Mouse (Mus musculus): ENCODE results near the gene Alkbh1. TPM values are rescaled to one million over a fixed set of nuclear protein-coding genes. Genes with fewer than 3 reads are reported as not detected.
A peak's percentile ranks its signal among the peaks of the same experiment; 100 is the strongest.

Gene Alkbh1
- polyA plus RNA-seq, 1 experiment from 2014 or later: 71.7 TPM

DNA sequence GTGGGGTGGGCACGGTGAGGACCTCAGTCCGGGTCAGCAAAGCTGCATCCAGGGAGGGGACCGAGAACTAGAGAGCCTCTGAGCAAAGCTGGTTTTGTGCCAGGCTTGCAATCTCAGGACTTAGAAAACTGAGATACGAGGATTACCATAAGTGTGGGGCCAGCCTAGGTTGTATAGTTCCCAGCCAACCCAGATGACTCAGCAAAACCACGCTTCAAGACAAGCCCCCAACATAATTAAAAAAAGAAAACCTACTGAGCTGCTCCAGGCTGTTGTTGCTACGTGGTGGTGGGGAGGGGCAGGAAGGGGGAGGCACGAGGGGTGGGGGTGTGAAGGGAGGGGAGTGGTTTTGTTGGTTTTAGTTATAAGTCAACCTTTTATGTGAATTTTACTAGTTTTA lies 32.8 kb downstream of the Alkbh1 start:
- H3K9me3 ChIP-seq: no peaks in the 10 kb centered on the region
- H3K36me3 ChIP-seq (replicated peaks): no peaks in the 10 kb centered on the region
- no peak overlapping the region for H3K4me3 ChIP-seq
- 56% methylated on average over 7 of the region's 7 CpGs for WGBS
- peaks cover 15% of the 10 kb centered on the region for H3K4me1 ChIP-seq
- no peak for DNase-seq (ENCODE audit: extremely low spot score, low spot score)
- no peaks in the 10 kb centered on the region for H3K27me3 ChIP-seq (ENCODE audit: poor library complexity, severe bottlenecking)
- no peak overlapping the region for H3K27ac ChIP-seq

DNA sequence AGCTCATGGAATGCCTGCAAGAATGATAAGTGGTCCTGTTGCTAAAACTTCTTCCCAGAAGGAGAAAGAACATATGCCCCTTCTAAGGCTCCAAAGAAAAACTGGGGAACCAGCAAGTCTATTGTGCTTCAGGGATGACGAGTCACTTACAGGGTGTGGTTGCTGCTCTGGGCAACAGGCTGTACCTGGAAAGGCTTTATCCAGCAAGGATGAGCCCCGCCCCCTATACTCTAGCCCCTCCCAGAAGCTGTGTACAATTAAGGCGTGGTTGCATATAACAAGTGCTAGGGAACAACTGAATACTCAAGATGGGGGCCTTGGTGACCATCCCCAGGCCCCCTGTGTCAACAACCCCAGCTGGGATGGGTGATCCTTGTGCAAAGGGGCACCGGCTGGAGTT lies 34.7 kb downstream of the Alkbh1 start:
- no peak for DNase-seq (ENCODE audit: extremely low spot score, low spot score)
- Histone ChIP-seq H3K4me3 (no peak overlapping the region), H3K4me1 (peaks cover 15% of the 10 kb centered on the region), H3K9me3 (no peaks in the 10 kb centered on the region), H3K27me3 (ENCODE audit: poor library complexity, severe bottlenecking) (no peaks in the 10 kb centered on the region), H3K36me3 (replicated peaks) (no peaks in the 10 kb centered on the region), H3K27ac (no peak overlapping the region)
- WGBS: 90% methylated on average over 4 of the region's 4 CpGs

DNA sequence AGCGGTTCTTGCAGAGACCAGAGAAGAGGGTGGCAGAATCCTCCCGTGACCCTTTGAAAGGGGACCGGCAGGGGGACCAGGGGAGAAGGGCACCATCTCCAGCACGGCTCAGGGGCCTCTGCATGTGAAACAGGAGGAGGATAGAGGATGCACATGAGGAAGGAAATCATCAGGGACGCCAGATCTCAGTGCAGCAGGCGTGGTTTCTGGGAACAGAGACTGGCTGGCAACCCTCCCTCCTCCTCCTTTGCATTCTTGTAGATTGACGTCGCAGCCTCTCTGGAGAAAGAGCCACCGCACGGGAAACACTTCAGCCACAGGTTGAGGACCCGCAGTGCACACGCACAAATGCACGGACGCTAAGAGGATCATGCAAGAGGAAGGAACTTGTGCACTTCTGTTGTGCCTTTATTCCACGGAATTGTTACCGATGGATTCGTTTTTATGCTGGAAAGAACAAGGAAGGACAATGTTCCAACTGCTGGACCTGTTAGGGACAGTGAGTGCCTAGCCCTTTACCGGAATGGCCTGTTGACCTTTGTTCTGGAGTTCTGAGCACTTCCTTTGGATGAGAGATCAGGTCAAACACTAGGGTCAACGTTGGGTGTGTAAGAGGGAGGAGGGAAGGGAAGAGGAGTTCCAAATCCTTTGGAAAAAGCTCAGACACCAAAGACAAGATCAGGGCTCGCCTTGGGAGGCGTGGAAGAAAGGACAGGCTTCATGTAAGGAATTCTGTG lies 35.8 kb downstream of the Alkbh1 start:
- peaks cover 15% of the 10 kb centered on the region for H3K4me1 ChIP-seq
- no peaks in the 10 kb centered on the region for H3K9me3 ChIP-seq
- DNase-seq (ENCODE audit: extremely low spot score, low spot score): peak; percentile 21
- H3K27me3 ChIP-seq (ENCODE audit: poor library complexity, severe bottlenecking): no peaks in the 10 kb centered on the region
- H3K4me3 ChIP-seq: 0 out of 2 replicates have a peak overlapping the region, but pooled peaks have one; percentile 9
- WGBS: 50% methylated on average over 21 of the region's 21 CpGs
- no peaks in the 10 kb centered on the region for H3K36me3 ChIP-seq (replicated peaks)
- H3K27ac ChIP-seq: peak overlapping the region; percentile 58

DNA sequence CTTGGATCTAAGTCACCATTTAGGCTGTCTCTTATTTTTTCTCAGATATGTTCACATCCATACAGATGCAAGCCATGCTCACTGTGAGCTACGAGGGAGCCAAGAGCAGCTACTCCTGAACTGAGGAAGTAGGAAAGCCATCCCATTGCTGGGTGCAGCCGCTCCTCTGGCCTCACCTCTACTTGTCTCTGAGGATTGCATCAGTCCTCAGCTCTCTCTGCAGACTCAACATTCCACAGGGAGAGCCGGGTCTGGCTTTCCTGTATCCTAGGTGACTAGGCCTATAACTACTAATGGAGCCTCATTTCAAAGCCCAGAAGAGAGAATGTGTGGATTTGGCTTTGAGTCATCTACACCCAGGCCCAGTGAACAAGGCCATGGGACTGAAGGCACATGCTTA lies 38.1 kb downstream of the Alkbh1 start:
- Histone ChIP-seq H3K27me3 (ENCODE audit: poor library complexity, severe bottlenecking) (no peaks in the 10 kb centered on the region), H3K9me3 (no peaks in the 10 kb centered on the region), H3K36me3 (replicated peaks) (no peaks in the 10 kb centered on the region), H3K27ac (no peak overlapping the region), H3K4me1 (peaks cover 10% of the 10 kb centered on the region), H3K4me3 (no peak overlapping the region)
- WGBS: 82% methylated on average over 3 of the region's 3 CpGs
- DNase-seq (ENCODE audit: extremely low spot score, low spot score): no peak

DNA sequence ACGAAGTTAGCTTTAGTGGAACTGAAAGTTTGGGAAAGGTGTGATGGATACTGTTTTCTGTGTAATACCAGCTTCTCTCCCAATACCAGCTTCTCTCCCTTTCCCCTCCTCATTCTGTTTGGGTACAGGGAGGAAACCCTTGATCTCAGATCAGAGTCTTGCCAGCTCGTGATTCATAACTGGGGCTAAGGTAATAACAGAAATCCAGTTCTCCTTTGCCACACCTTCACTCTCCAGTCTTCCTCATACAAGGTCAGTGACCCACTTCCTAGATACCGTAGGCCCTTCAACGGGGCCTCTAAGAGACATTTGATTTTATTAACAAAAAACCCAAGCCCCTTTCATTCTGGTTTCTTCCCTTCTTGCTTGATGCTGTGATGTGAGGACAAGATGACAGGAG lies 38.7 kb downstream of the Alkbh1 start:
- H3K27ac ChIP-seq: no peak overlapping the region
- no peaks in the 10 kb centered on the region for H3K9me3 ChIP-seq
- DNase-seq (ENCODE audit: extremely low spot score, low spot score): no peak
- H3K4me1 ChIP-seq: peaks cover 9% of the 10 kb centered on the region
- no peak overlapping the region for H3K4me3 ChIP-seq
- H3K27me3 ChIP-seq (ENCODE audit: poor library complexity, severe bottlenecking): no peaks in the 10 kb centered on the region
- WGBS: 87% methylated on average over 4 of the region's 4 CpGs
- H3K36me3 ChIP-seq (replicated peaks): no peaks in the 10 kb centered on the region

DNA sequence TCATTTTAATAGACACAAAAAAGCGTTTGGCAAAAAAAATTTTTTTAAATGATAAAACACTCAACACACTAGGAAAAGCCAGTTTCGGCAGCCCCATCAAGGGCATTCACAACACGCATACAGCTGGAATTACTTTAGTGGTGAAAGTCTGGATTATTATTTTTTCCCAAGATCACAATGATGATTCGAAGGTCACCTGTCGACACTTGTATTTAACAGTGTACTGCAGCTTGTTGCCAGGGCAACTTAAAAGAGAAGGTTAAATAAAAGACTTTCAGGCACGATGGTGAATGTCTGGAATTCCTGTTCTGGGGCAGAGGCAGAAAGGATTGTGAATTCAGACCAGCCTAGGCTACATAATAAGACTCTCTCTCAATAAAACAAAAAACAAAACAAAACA lies 41.9 kb downstream of the Alkbh1 start:
- H3K27ac ChIP-seq: no peak overlapping the region
- H3K27me3 ChIP-seq (ENCODE audit: poor library complexity, severe bottlenecking): no peaks in the 10 kb centered on the region
- WGBS: 75% methylated on average over 6 of the region's 6 CpGs
- H3K9me3 ChIP-seq: no peaks in the 10 kb centered on the region
- H3K36me3 ChIP-seq (replicated peaks): no peaks in the 10 kb centered on the region
- H3K4me1 ChIP-seq: no peaks in the 10 kb centered on the region; the same call in 1 of the 2 replicates
- H3K4me3 ChIP-seq: no peak overlapping the region
- no peak for DNase-seq (ENCODE audit: extremely low spot score, low spot score)

DNA sequence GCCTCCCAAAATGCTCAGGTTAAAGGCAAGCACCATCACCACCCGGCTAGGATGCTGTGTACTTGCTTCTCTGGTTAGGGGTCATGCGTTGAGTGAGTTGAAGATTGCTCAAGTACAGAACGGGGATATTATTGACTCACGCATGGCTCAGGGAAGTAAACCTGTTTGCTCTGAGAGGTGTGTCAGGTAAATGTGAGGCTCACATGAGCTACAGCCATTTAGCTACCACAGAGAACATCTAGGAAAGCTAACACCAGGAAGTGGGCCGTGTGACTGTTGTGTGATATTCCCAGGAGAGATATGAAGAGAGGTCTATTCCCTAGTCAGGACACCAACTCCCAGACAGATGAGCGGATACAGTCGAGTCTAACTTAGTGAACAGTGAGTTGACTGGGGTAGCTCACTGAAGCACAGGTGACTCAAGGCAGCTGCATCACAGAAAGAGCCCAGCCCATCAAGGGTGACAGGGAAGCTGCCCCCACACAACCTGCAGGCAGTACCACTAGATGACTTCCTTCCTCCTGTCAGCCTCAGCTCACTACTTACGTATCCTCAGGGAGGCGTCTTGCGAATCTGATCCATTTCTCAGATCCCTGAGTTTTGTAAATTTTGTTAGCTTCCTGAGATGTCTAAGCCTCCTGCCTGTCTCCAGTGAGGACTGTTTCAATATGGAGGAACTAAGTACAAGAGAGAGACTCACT lies 44.5 kb downstream of the Alkbh1 start:
- Histone ChIP-seq H3K4me3 (no peak overlapping the region), H3K4me1 (no peaks in the 10 kb centered on the region; the same call in 1 of the 2 replicates), H3K27me3 (ENCODE audit: poor library complexity, severe bottlenecking) (no peaks in the 10 kb centered on the region), H3K9me3 (no peaks in the 10 kb centered on the region), H3K27ac (no peak overlapping the region), H3K36me3 (replicated peaks) (no peaks in the 10 kb centered on the region)
- 92% methylated on average over 10 of the region's 10 CpGs for WGBS
- no peak for DNase-seq (ENCODE audit: extremely low spot score, low spot score)

DNA sequence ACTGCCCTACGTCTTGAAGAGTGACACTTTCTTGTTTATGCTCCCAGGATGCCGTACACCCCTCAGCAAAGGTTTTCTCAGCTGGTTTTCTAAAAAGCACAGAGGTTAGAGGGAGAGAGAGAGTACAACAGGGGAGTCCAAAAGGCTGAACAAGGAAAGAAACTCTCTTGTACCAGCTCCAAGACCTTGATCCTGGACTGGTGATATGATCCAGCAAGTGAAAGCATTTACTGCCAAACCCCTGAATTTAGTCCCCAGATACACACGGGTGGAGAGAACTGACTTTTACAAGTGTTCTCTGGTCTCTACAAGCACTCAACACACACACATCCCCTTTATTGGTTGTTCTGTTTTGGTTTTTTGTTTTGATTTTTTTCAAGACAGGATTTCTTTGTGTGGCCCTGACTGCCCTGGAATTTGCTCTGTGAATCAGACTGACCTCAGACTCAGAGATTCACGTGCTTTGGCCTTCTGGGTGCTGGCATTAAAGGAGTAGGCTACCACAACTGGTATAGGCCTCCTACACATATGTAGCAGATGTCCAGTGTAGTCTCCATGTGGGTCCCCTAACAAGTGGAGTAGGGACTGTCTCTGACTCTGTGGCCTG lies 45.9 kb downstream of the Alkbh1 start:
- no peak overlapping the region for H3K27ac ChIP-seq
- no peaks in the 10 kb centered on the region; the same call in 1 of the 2 replicates for H3K4me1 ChIP-seq
- no peak overlapping the region for H3K4me3 ChIP-seq
- H3K36me3 ChIP-seq (replicated peaks): no peaks in the 10 kb centered on the region
- no peak for DNase-seq (ENCODE audit: extremely low spot score, low spot score)
- no peaks in the 10 kb centered on the region for H3K9me3 ChIP-seq
- H3K27me3 ChIP-seq (ENCODE audit: poor library complexity, severe bottlenecking): no peaks in the 10 kb centered on the region
- WGBS: 79% methylated on average over 4 of the region's 4 CpGs

DNA sequence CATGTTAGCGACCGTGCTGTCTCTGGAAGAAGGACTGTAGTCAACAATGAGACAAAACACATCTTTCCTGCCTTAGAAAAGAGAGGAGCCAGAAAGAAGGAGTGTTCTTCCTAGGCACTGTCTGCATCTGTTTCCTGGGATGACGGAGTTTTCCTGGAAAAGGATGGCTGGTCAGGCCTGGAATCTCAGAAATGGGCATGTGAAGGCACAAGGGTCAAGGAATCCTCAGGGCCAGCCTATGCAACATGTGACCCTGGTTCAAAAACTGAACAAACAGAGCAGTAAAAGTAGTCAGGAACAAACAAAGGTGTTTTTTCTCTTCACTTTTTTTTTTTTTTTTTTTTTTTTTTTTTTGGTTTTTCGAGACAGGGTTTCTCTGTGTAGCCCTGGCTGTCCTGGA lies 46.7 kb downstream of the Alkbh1 start:
- 93% methylated on average over 4 of the region's 4 CpGs for WGBS
- no peak for DNase-seq (ENCODE audit: extremely low spot score, low spot score)
- Histone ChIP-seq H3K36me3 (replicated peaks) (no peaks in the 10 kb centered on the region), H3K27ac (no peak overlapping the region), H3K9me3 (no peaks in the 10 kb centered on the region), H3K27me3 (ENCODE audit: poor library complexity, severe bottlenecking) (no peaks in the 10 kb centered on the region), H3K4me3 (no peak overlapping the region), H3K4me1 (no peaks in the 10 kb centered on the region; the same call in 1 of the 2 replicates)

DNA sequence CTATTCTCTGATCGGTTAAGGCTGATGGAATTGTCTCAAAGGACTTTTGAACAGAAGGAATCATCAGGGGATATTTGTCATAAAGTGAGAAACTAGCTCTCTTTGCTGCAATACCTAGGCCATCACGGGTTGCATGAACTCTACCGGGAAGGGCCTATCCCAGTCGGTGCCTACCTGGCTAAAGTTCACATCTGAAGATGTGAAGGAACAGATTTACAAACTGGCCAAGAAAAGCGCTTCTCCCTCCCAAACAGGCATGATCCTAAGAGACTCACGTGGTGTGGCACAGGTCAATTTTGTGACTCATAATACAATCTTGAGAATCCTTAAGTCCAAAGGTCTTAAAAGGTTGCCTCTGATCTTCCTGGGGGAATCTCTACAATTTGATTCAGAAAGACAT lies 49.5 kb downstream of the Alkbh1 start:
- Histone ChIP-seq H3K9me3 (no peaks in the 10 kb centered on the region), H3K36me3 (replicated peaks) (no peaks in the 10 kb centered on the region), H3K4me3 (no peak overlapping the region), H3K27ac (no peak overlapping the region), H3K4me1 (no peaks in the 10 kb centered on the region), H3K27me3 (ENCODE audit: poor library complexity, severe bottlenecking) (no peaks in the 10 kb centered on the region)
- WGBS: 88% methylated on average over 6 of the region's 6 CpGs
- DNase-seq (ENCODE audit: extremely low spot score, low spot score): no peak

DNA sequence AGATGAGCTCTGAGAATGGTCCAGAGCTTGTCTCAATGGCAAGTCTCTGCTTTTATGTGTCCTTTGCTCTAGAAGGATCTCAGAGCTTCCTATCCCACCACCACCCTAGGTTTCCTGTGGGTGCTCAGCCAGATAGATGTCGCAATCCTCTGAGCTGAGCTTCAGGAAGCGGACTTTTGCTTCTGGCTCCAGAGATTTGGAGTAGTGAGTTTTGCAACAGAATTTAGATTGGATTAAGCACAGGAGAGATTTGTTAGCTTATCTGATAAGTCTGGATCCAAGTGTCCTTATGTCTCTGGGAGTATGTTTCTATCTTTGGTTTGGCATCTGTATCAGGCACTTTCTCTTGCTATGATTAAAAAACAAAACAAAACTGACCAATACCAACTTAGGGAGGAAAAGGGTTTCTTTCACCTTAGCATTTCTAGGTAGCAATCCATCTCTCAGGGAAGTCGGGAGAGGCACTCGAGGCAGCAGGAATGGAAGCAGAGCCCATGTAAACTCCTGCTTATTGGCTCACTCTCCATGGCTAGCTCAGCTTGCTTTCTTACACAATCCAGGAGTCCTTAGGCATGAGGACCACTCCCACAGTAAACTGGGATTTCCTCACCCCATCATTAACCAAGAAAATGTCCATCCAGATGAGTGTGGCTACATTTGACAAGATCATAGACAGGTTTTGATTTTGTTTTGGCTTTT lies 50.2 kb downstream of the Alkbh1 start:
- Histone ChIP-seq H3K9me3 (no peaks in the 10 kb centered on the region), H3K27ac (no peak overlapping the region), H3K36me3 (replicated peaks) (no peaks in the 10 kb centered on the region), H3K4me1 (peaks cover 5% of the 10 kb centered on the region), H3K4me3 (no peak overlapping the region), H3K27me3 (ENCODE audit: poor library complexity, severe bottlenecking) (no peaks in the 10 kb centered on the region)
- no peak for DNase-seq (ENCODE audit: extremely low spot score, low spot score)
- 86% methylated on average over 4 of the region's 4 CpGs for WGBS

DNA sequence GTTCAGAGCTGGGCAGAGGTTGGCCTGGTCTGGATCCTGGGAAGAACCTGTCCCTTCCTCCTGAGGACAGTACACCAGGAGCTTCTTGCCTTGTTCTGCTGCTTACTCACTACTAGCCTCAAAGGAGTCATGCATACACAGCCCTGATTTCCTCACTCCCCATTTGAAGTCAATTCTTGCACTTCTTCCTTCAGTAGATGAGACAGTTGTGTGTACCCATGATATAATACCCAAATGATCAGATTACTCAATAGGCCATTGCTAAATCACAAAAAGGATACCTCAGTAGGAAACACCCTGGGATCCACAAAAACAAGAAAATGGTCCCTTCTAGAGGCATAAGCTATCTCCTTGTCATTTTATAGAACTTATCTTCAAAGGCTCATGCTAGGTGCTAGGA lies 52.5 kb downstream of the Alkbh1 start:
- H3K4me3 ChIP-seq: no peak overlapping the region
- peaks cover 18% of the 10 kb centered on the region for H3K4me1 ChIP-seq
- no peaks in the 10 kb centered on the region for H3K9me3 ChIP-seq
- no peaks in the 10 kb centered on the region for H3K27me3 ChIP-seq (ENCODE audit: poor library complexity, severe bottlenecking)
- no peak overlapping the region for H3K27ac ChIP-seq
- DNase-seq (ENCODE audit: extremely low spot score, low spot score): no peak
- no peaks in the 10 kb centered on the region for H3K36me3 ChIP-seq (replicated peaks)

Data from forebrain, embryonic 10.5 days (tissue).